Mouse (Mus musculus) forebrain, embryonic 14.5 days (tissue): ENCODE results near the gene Gpr19. TPM values are rescaled to one million over a fixed set of nuclear protein-coding genes. Genes with fewer than 3 reads are reported as not detected.

Experiments
- ATAC-seq: fragments of 200-750 bp; cut with Nextera tagmentation; 2 replicates; pipeline ENCODE4 v1.8.0; 2017; ENCODE audit warnings: mild to moderate bottlenecking, moderate library complexity
- DNase-seq: peaks from one replicate; pipeline ENCODE4 v3.0.0-alpha.2; 2015; ENCODE audit warnings: low spot score
- H3K27ac ChIP-seq: fragments of 300-500 bp; sonication (generic); 2 replicates; pipeline ENCODE4 v1.5.1; 2014; ENCODE audit warnings: low read depth, mild to moderate bottlenecking, control low read depth, low read length, moderate library complexity
- H3K27me3 ChIP-seq: fragments of 300-500 bp; sonication (generic); replicated peaks from 2 replicates; pipeline ENCODE4 v1.6.1; 2014; ENCODE audit warnings: low read length, control low read depth, mixed read lengths; ENCODE audit not compliant: control insufficient read depth, insufficient read depth
- H3K36me3 ChIP-seq: fragments of 300-500 bp; sonication (generic); 2 replicates; pipeline ENCODE4 v1.6.1; 2014; ENCODE audit warnings: low read length, control low read depth; ENCODE audit not compliant: control insufficient read depth, insufficient read depth
- H3K4me1 ChIP-seq: fragments of 300-500 bp; sonication (generic); 2 replicates; pipeline ENCODE4 v1.6.1; 2014; ENCODE audit warnings: antibody characterized with exemption, low read length, control low read depth; ENCODE audit not compliant: control insufficient read depth, insufficient read depth
- H3K4me2 ChIP-seq: fragments of 300-500 bp; sonication (generic); 2 replicates; pipeline ENCODE4 v1.6.1; 2014; ENCODE audit warnings: mild to moderate bottlenecking, control low read depth, low read length
- H3K4me3 ChIP-seq: fragments of 300-500 bp; sonication (generic); 2 replicates; pipeline ENCODE4 v1.5.1; 2014; ENCODE audit warnings: low read depth, low read length, control low read depth
- H3K9ac ChIP-seq: fragments of 300-500 bp; sonication (generic); 2 replicates; pipeline ENCODE4 v1.6.1; 2014; ENCODE audit warnings: mild to moderate bottlenecking, low read length, control low read depth, moderate library complexity
- H3K9me3 ChIP-seq: fragments of 300-500 bp; sonication (generic); replicated peaks from 2 replicates; pipeline ENCODE4 v1.6.1; 2016; ENCODE audit warnings: low read length, control low read depth, mixed read lengths; ENCODE audit not compliant: control insufficient read depth
- WGBS: fragments of 180-500 bp; shearing (Covaris S2); extraction: QIAGEN DNeasy Blood & Tissue Kit; methylation state at CpG from one replicate; pipeline ENCODE4 v1.1.7; 2014; 5-methylcytosine and 5-hydroxymethylcytosine counted together
- polyA plus RNA-seq: library from polyadenylated mRNA; unstranded; fragments of >200 nt; fragmentation: Nextera tagmentation; extraction: Ambion mirVana; gene quantifications from 2 replicates; pipeline ENCODE4 v1.2.1, GENCODE M21; 2014

Gpr19 gene
- polyA plus RNA-seq, 1 experiment from 2014 or later: 42.4 TPM

- no peak overlapping the region for H3K4me3 ChIP-seq
- H3K4me1 ChIP-seq: no peaks in the 10 kb centered on the region
- H3K27me3 ChIP-seq: no peaks in the 10 kb centered on the region
- H3K9me3 ChIP-seq: 0 out of 2 replicates have a peak, but pooled peaks cover 3% of the 10 kb centered on the region
- no peak overlapping the region for H3K27ac ChIP-seq
- no peak overlapping the region for H3K9ac ChIP-seq
- DNase-seq (no peak), ATAC-seq (no peak)
- H3K4me2 ChIP-seq: no peak overlapping the region
- peaks cover 66% of the 10 kb centered on the region for H3K36me3 ChIP-seq
- WGBS: 91% methylated on average over 2 of the region's 2 CpGs
Measured at GRCm38 (mm10) chr6:134872236-134872635, 26.1 kb downstream of the Gpr19 start.

DNA sequence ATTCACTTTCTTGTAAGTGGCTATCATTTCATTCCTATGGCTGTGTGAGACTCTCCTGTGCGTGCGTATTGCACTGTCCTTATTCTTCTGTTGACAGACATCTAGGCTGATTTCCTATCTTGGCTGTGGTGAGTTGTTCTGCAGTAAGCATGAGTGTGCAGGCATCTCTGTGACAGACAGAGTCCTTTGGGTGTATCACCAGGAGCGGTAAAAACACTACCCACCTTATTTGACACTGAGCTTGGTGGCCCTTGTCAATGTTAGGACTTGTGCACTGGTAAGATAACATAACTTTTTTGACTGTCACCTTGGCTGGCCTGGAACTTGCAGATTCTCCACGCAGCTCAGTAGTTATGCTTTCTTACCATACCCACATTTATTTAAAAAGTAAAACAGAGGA, 27.5 kb downstream of the Gpr19 start:
- 93% methylated on average over 4 of the region's 4 CpGs for WGBS
- DNase-seq (no peak), ATAC-seq (no peak)
- H3K9me3 ChIP-seq: 0 out of 2 replicates have a peak, but pooled peaks cover 3% of the 10 kb centered on the region
- no peak overlapping the region for H3K4me3 ChIP-seq
- H3K9ac ChIP-seq: no peak overlapping the region
- H3K27ac ChIP-seq: no peak overlapping the region
- no peaks in the 10 kb centered on the region for H3K27me3 ChIP-seq
- H3K36me3 ChIP-seq: peaks cover 69% of the 10 kb centered on the region
- H3K4me1 ChIP-seq: no peaks in the 10 kb centered on the region
- H3K4me2 ChIP-seq: no peak overlapping the region

DNA sequence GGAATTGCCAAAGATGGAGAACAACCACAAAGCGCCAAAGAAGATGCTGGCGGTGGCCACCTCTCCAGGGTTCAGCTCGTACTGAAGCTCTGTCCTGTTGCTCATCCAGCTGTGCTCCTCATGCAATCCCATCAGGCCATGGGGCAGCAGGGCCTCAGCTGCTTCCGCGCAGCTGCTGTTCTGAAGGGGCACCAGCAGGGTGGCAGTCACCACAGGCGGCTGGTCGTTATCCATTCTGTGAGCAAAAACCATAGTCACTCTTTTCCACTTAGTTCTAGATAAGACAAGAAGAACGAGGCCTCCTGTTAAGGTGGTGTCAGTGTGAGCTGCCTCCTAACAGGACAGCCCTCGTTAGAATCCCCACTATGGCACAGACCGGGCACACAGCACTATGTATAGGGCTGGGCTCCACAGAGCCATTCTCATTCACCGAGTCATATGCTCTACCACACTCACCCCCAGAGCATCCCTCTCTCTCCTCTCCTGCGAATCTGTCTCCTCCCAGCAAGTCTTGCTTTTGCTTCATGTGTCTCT, 28.1 kb downstream of the Gpr19 start:
- H3K4me3 ChIP-seq: no peak overlapping the region
- H3K27me3 ChIP-seq: no peaks in the 10 kb centered on the region
- no peak for ATAC-seq
- WGBS: 76% methylated on average over 12 of the region's 12 CpGs
- H3K27ac ChIP-seq: no peak overlapping the region
- no peaks in the 10 kb centered on the region for H3K4me1 ChIP-seq
- 0 out of 2 replicates have a peak, but pooled peaks cover 3% of the 10 kb centered on the region for H3K9me3 ChIP-seq
- DNase-seq: no peak
- peaks cover 69% of the 10 kb centered on the region for H3K36me3 ChIP-seq
- H3K9ac ChIP-seq: no peak overlapping the region
- no peak overlapping the region for H3K4me2 ChIP-seq

DNA sequence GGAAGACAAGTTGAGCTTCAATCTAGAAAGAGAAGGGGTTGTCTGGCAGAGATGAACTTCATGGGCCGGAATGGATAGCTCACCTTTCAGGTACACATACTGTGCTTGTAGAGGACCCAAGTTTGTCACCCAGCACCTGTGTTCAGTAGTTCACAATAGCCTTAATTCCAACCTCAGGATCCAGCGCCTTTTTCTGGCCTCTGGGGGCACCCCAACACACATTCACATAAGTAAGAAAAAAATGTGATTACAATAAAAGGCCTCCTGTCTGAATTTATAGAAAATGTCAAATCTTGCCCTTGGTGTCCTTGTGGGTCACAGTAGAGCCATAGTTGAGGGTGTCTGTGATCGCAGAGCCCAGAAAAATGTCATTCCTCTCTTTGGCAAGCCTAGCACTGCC, 31.1 kb downstream of the Gpr19 start:
- no peaks in the 10 kb centered on the region for H3K9me3 ChIP-seq
- no peaks in the 10 kb centered on the region for H3K27me3 ChIP-seq
- ATAC-seq: no peak
- 95% methylated on average over 3 of the region's 3 CpGs for WGBS
- H3K9ac ChIP-seq: no peak overlapping the region
- peaks cover 52% of the 10 kb centered on the region for H3K36me3 ChIP-seq
- no peak for DNase-seq
- H3K4me3 ChIP-seq: no peak overlapping the region
- peaks cover 6% of the 10 kb centered on the region; the same call in 1 of the 2 replicates for H3K4me1 ChIP-seq
- H3K27ac ChIP-seq: no peak overlapping the region
- H3K4me2 ChIP-seq: no peak overlapping the region

DNA sequence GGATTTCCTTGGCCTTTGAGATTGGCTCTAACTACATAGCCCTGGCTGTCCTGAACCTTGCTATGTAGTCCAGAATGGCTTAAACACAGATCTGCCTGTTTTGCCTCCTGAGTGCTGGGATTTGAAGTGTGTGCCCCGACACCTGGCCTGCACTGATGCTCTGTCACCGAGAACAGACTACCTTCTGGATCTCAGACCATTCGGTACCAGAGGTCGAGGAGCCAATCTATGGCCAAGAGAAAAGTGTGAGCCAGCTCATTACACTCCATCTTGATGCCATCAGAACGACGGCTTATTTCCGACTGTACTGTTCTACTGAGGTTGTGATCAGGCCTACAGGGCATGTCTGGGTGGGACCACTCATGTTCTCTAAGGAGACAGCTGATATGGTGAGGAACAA, 32.3 kb downstream of the Gpr19 start:
- H3K4me3 ChIP-seq: no peak overlapping the region
- H3K27ac ChIP-seq: no peak overlapping the region
- H3K27me3 ChIP-seq: no peaks in the 10 kb centered on the region
- H3K36me3 ChIP-seq: peaks cover 47% of the 10 kb centered on the region
- no peak for DNase-seq
- no peak overlapping the region for H3K9ac ChIP-seq
- ATAC-seq: no peak
- H3K4me2 ChIP-seq: no peak overlapping the region
- WGBS: 93% methylated on average over 7 of the region's 7 CpGs
- peaks cover 8% of the 10 kb centered on the region; the same call in 1 of the 2 replicates for H3K4me1 ChIP-seq
- H3K9me3 ChIP-seq: no peaks in the 10 kb centered on the region

DNA sequence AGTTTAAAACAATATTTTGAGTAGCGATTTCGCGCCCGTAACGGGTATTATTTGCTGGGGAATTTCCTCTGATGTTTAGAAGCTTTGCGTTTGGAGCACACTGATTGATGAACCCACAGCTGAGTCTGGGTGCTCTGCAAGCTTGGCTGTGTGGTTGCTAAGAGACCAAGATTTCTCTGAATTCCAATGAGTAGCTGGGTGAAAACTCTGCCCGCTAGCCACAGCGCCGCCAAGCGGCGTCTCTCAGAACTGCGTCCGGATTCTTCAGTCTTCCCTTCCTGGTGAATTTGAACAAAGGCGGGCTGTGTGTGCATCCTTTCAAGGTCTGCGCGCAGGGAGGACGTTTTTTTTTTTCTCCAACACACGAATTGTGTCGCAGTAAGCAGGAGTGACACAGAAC, 35.2 kb downstream of the Gpr19 start:
- H3K36me3 ChIP-seq: peaks cover 20% of the 10 kb centered on the region
- under 1% methylated on average over 19 of the region's 19 CpGs for WGBS
- H3K4me3 ChIP-seq: peak overlapping the region; percentile 19
- peak overlapping the region; percentile 73 for H3K27ac ChIP-seq
- H3K9me3 ChIP-seq: no peaks in the 10 kb centered on the region
- H3K4me2 ChIP-seq: peak overlapping the region; percentile 60
- H3K27me3 ChIP-seq: no peaks in the 10 kb centered on the region
- peak overlapping the region; percentile 50; the same call in 1 of the 2 replicates for H3K9ac ChIP-seq
- H3K4me1 ChIP-seq: peaks cover 8% of the 10 kb centered on the region; the same call in 1 of the 2 replicates
- DNase-seq (peak; percentile 99), ATAC-seq (peak; percentile 93)

DNA sequence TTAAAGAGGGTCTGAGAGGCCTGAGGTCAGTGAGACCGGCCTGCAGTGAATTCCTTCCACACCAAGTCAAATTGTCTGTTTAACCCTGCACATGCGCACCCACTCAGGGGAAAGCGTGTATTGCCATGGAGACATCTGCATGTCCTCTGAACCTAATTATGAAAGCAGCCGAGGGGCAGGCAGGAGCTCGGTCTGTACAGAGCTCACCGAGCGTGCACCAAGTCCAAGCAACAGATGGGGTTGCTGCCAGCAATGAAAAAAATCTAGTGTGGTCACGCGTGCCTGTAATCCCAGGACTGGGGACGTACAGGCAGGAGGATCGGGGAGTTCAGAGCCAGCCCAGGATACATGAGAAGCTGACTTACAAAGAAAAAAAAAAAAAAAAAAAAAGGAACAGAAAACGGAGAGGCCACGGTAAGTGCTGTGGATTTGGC, 35.7 kb downstream of the Gpr19 start:
- DNase-seq (peak; percentile 69), ATAC-seq (peak; percentile 72)
- Histone ChIP-seq H3K4me3 (peak overlapping the region; percentile 19), H3K36me3 (peaks cover 16% of the 10 kb centered on the region), H3K4me1 (peaks cover 8% of the 10 kb centered on the region; the same call in 1 of the 2 replicates), H3K4me2 (peak overlapping the region; percentile 60), H3K9ac (peak overlapping the region; percentile 50; the same call in 1 of the 2 replicates), H3K9me3 (no peaks in the 10 kb centered on the region), H3K27me3 (no peaks in the 10 kb centered on the region), H3K27ac (peak overlapping the region; percentile 73)
- 10% methylated on average over 13 of the region's 13 CpGs for WGBS

GRCm38 (mm10) chr6:134861386-134861785, 37.0 kb downstream of the Gpr19 start:
- H3K36me3 ChIP-seq: peaks cover 12% of the 10 kb centered on the region
- H3K4me2 ChIP-seq: no peak overlapping the region
- no peak overlapping the region for H3K27ac ChIP-seq
- no peak overlapping the region for H3K4me3 ChIP-seq
- no peak overlapping the region for H3K9ac ChIP-seq
- no peaks in the 10 kb centered on the region for H3K9me3 ChIP-seq
- WGBS: 89% methylated on average over 12 of the region's 12 CpGs
- ATAC-seq (no peak), DNase-seq (no peak)
- no peaks in the 10 kb centered on the region for H3K27me3 ChIP-seq
- peaks cover 8% of the 10 kb centered on the region; the same call in 1 of the 2 replicates for H3K4me1 ChIP-seq

DNA sequence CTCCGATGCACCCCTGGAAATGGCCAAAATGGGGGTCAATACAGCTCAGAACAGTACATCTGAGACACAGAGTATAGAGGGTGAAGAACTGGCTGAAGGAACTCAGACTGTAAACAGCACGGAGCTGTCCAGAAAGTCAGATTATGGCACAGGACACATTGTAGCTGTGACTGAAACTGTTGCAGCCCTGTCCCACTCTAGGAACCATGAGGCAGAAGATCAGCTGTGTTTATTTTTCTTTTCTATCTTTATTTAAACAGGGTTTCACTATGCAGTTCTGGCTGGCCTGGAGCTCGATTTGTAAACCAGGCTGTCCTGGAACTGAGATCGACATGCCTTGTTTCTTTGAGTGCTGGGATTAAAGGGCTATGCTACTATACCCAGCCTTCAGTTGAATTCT, 38.1 kb downstream of the Gpr19 start:
- no peak overlapping the region for H3K27ac ChIP-seq
- H3K9ac ChIP-seq: no peak overlapping the region
- H3K4me3 ChIP-seq: no peak overlapping the region
- DNase-seq: no peak
- no peak for ATAC-seq
- H3K36me3 ChIP-seq: peaks cover 9% of the 10 kb centered on the region; the same call in 1 of the 2 replicates
- no peak overlapping the region for H3K4me2 ChIP-seq
- no peaks in the 10 kb centered on the region for H3K9me3 ChIP-seq
- no peaks in the 10 kb centered on the region for H3K27me3 ChIP-seq
- 80% methylated on average over 4 of the region's 4 CpGs for WGBS
- peaks cover 8% of the 10 kb centered on the region; the same call in 1 of the 2 replicates for H3K4me1 ChIP-seq
